Mouse (Mus musculus): ENCODE data around the gene Sec61g. TPM values are rescaled to one million over a fixed set of nuclear protein-coding genes. Genes with fewer than 3 reads are reported as not detected.

Sec61g gene
- total RNA-seq (2023), result 17.1 TPM

GRCm38 (mm10) chr11:16508052-16508654, at the start of gene Sec61g:
Gene Sec61g (minus strand): TSS chr11:16508484.

Other genes starting within 250 kb of the Sec61g start
- not detected for gene Egfr, start 243.7 kb upstream of the Sec61g start, total RNA-seq (2023)

Data from CD8-positive naive resting alpha-beta T cell, adult 57 days (primary cell).